Mouse (Mus musculus) MEL-GATA-1-ER (cell line): ENCODE results near the gene Scn2a.

Source experiments
- DNase-seq: peaks from one replicate; pipeline ENCODE4 v3.0.0-alpha.2; 2012; ENCODE audit warnings: low read depth; ENCODE audit errors: extremely low read depth

Scn2a gene

DNA sequence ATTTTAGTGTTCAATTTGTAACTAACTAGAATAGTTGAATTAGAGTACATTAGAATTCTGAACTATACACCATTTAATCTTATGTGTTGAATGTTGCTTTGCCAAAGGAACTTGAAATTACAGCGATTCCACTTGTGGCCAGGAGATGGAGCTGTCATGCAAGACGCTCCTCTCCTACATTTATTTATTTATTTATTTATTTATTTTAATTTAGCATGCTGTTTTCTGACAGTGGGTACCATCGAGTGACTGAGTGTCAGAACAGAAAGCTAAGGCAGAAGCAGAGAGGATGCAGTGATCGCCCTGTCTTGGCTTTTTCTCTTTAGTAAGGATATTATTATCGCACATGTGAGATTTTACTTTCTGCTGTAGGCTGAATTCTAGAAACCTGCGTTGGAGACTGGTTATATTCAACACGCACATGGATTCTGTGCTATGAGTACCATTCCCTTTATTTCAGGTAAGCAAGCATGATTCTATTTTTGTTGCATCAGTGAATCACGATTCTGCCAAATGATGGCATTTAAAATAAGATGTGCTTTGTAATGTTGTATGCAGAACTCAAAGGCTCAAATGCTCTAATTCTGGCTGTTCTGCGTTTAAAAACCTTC, at the start of gene Scn2a:
Scn2a (plus strand) TSS at position 216 of the 611 bp plus-strand sequence.
- peak; percentile 7 for DNase-seq

DNA sequence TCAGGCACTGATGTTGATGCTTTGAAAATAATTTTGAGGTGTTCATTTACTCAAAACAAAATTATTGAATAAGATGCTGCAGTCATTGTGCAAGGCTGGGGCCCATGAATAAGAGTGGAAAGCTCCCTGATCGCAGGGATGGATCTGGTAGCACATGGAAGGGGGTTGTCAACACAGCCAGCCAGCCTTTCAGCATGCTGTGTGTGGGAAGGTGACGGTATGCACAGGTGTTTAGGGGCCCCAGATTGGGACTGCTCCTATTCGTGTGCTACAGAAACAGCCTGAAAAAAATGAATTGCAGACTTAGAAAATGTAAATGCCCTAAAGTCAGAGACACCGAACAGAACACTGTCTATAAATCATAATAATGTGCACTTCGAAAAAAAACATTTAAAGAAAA, 32.9 kb upstream of the Scn2a start:
- DNase-seq = no peak

DNA sequence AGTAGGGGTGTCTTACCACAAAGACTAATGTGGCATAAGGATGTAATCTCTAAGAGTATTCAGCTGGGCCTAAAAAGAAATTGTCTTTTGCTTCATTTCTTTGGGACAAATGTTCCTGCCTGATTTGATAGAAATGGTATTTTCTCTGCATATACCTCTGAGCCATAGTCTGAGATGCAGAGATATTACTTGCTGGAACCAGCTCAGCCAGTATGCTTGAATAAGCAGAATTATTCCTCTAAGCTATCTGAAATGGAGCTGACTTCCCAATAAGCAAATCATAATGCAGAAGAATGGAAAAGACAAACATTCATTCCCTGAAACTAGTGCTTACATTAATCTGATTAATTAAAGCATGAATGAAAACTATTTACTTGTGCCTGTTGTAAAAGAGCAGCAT, 12.8 kb upstream of the Scn2a start:
- DNase-seq = no peak

DNA sequence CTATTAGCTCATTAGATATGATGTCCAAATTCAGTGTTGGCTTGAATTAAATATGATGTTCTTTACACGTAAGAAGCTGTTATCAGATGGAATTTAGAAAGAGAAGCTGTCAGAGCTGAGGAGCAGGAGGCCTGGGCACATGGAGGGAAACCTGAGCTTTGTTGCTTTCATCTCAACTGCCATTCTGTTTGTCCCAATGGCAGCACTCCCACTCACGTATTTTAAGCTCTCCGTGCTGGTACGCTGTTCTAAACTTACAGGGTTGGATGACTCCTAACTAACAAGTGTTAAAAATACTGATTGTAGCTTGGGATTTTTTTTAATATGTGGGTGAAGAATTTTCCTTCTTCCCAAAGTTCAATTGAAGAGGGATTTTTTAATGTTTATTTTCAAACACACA, 8.7 kb upstream of the Scn2a start:
- no peak for DNase-seq

DNA sequence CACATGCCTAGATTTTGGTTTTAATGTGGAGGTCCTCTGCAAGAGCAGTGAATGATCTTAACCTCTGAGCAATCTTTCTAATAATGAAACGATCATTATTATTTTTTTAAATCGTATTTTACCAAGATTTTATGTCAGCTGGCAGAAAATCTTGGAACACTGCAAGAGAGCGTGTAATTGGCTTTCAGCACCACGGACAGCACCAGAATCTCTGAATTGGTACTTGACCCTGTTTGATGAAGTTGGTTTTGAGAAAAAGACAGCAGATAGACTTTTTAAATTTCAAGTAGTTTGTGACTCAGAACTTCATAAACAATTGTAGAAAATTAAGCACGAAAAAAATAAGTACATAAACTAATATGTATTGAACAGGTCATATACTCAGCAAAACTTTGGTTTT, 790 bp upstream of the Scn2a start:
- DNase-seq = peak; percentile 12

DNA sequence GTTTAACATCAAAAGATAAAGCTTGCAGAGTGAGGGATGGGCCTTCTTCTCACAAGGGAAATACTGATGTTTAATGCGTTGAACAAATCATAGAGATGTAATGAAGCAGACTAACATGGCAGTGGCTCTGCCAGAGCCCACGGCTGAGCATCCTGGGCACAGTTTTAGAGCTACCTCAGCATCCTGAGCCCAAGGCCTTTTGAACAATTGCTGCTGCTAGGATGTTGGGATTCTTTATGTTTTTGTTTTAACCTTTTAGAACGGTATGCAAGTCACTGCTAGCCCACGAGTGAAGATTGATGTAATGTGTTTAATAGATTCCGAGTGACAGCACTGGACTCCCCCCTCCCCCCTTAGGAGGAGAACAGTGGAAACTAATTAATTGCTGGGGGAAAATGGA, 683 bp downstream of the Scn2a start:
- DNase-seq = no peak

DNA sequence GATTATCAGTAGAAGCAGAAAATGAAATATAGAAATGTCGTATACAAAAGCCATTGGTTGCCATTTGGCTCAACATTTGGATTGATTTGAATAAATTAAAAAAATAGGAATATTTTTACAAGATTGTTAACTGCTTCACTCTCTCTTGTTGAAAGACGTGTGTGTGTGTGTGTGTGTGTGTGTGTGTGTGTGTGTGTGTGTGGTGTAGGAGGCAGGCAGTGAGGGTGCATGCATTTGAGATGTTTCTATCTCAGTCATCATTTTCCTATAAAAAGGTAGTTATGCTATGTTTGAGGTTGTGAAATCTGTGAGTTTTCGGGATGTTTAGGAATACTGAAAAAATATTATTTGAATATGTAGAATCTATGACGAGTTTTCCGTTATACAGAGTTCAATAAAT, 1.3 kb downstream of the Scn2a start:
- no peak for DNase-seq

DNA sequence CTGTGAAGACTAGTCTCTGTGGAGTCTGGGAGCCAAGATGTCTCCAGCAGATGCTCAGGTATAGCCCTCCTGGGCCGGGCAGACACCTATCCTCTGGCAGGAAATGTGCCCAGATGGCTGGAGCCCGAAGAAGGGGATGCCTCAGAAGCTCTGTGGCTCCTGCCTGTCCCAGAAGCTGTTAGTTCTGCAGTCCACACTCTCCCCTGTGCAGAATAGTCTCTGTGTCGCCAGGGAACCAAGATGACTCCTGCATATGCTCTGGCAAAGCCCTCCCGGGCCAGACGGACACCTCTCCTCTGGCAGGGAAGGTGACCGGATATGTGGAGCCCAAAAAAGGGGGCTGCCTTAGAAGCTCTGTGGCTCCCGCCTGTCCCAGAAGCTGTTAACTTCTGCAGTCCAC, 32.1 kb downstream of the Scn2a start:
- DNase-seq = no peak

DNA sequence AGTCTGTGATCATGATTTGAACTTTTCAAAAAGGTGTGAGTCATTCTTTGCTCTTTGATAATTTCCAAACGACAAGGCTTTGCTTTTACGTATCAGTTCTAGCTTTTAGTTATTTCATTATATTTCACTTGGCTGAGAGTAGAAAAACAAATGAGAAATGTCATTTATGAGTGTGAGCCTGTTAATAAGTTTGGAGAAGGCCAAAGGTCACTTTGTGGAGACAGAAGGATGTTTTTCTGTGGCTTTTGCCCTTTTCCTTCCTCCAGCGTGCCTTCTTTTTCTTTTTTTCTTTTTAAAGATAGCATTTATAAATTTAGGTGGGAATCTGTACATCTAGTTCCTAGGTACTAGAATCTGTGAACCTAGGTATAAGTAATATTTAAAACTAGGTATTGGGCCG, 36.5 kb downstream of the Scn2a start:
- no peak for DNase-seq

DNA sequence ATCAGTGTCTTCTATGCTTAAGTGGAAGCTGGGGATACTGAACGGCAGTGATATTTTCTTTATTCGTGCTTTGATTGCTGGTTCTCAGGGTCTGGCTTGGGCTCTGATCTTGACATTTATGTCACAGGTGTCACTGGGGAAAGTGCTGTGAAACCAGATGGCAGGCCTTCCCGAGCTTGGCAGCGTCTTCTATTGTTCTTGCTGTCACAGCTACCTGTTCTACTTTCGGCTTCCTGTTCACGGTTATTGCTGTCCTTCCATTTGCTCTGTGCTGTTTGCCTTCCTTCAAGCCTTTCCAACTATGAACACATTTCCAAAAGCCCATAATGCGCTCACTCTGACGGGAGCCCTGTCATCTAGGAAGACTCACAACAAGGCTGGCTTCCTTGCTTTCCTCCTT, 37.9 kb downstream of the Scn2a start:
- DNase-seq = no peak

DNA sequence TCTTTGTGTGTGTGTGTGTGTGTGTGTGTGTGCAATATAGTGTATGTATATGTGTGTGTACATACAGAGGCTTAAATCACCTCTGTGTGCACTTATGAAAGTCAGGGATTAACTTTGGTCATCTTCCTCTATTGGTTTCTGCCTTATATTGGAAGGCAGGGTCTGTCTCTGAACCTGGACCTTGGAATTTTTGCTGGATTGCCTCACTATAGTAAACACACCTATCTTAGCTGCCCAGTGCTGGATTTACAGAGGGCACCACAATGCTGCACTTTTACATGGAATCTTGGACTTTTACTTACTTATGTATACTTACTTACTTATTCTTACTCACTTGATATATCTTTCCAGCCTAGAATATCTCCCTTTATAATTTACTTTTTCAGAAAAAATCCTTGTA, 43.3 kb downstream of the Scn2a start:
- no peak for DNase-seq

DNA sequence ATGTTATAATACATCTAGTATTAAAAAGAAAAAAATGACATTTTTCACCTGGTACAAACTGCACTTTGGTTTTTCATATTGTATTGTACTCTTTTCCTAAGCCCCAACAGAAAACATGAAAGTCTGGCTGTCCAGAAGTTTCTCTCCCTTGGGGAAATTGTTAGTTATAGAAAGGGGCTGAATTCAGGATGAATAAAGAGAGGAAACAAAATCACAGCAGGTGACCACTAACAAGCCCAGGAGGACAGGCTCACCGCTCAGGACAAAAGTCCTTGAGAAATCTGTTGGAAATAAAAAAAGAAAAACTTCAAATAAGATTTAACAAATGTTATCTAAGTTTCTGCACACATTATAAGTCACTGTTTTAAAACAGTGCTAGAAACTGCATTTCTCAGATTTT, 43.9 kb downstream of the Scn2a start:
- DNase-seq = no peak

DNA sequence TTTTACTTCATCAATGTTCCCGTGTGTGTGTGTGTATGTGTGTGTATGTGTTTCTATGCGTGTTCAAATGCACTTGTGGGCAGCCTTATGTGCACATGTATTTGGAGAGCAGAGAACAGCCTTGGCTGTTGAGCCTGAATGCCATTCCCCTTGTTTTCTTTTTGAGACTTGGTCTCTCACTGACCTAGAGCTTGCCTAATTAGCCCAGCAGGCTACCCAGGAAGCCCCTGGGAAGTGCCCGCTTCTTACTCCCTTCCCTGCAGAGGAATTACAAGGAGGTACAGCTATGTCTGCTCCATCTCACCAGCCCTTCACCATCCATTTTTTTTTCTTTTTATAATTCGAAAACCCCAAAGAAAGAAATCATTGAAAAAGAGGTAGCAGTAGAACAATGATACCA, 44.6 kb downstream of the Scn2a start:
- no peak for DNase-seq

DNA sequence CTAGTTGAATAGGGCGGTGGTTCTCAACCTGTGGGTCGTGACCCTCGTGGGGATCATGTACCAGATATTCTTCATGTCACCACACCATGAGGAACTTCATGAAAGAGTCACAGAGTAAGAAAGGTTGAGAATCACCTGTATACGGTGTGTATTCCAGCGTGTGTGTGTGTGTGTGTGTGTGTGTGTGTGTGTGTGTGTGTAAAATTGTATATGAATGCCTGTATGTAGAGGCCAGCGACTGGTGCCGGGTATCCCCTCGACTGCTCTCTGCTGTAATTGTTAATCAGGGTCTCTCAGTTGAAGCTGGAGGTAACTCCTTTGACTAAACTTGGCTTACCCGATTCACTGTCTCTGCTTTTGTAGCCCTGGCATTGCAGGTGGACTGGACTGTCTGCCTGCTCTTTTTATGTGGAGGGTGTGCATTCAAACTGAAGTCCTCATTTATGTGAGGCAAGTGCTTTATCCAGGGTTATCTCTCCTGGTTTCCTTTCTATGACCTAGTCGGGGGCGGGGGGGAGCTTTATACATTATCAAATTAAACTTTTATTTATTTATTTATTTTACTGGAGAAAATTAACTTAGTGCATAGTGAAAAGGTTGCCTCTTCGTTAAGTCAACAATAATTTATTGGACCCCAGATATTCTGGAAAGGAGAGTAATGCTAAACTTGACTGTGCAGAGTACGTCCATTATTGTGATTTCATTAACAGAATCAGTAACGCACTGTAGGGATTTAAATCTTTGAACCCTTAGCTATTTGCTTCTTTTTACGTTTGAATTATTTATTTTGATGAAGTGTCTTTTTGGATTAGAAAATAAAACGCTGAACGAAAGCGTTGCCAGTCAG, 47.2 kb downstream of the Scn2a start:
- no peak for DNase-seq

DNA sequence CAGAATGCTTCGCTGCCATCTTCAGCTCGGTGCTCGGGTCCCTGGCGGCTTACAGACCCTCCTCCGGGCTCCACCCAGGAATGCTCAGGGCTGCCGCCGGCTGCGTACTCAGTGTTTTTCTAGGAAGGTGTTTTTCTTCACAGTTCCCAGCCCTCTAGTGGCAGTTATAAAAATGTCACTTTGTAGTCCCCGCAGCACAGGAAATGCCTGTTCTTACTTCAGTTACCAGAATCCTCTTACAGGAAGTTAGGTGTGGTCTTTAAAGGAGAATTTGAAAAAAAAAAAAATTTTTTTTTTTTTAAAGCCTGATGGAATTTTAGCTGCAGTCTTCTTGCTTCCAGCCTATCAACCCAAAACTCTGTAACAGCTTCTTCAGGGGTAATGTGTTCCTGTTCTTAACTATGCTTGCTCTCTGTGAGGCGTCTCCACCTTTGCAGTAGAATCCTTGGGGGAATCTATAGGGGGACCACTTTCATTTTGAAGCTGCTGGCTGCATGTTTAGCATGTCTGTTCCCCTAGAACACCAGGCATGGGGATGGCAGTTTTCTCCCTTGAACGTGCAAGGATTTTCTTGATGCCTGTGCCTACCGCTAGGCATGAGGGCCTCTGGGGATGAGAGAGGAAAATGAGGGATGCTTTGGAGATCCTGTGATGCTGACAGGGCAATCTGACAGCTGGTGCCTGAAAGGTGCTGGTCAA, 48.0 kb downstream of the Scn2a start:
- peak; percentile 8 for DNase-seq

DNA sequence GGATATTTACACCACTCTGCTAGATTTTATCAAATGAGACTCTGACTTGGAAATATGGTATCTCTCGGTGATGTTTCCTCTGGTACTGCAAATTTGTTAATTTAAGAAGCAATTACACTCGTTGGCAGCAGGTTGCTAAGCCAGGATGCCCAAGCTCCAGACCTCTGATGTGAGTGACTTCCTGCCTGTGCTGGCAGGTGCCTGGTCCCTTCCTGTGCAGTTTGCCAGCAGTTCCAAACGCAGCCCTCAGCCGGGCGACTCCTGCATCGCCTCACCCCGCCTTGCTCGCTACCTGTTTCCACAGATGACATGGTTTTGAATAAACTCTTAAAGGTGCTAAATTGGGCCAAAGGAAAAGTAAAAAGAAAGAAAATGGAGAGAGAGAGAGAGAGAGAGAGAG, 49.0 kb downstream of the Scn2a start:
- no peak for DNase-seq

DNA sequence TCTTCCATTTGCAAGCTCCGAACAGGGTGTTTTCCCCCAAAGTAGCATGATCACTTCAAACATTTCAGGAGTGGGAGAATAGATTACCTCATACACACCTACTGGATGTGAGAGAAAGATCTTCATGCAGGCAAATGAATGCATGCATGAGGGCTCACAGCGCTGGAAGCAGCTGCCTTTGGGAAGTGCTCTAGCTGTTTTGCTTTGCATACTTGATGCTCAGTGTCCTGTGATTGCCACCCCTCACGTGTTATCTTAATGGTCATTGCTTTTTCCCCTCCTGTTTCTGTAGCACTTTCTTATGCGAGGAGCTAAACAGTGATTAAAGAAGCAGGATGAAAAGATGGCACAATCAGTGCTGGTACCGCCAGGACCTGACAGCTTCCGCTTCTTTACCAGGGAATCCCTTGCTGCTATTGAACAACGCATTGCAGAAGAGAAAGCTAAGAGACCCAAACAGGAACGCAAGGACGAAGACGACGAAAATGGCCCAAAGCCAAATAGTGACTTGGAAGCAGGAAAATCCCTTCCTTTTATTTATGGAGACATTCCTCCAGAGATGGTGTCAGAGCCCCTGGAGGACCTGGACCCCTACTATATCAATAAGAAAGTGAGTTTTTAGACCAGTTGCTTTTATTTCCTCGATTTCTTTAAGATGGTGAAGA, 49.7 kb downstream of the Scn2a start:
- DNase-seq = no peak

DNA sequence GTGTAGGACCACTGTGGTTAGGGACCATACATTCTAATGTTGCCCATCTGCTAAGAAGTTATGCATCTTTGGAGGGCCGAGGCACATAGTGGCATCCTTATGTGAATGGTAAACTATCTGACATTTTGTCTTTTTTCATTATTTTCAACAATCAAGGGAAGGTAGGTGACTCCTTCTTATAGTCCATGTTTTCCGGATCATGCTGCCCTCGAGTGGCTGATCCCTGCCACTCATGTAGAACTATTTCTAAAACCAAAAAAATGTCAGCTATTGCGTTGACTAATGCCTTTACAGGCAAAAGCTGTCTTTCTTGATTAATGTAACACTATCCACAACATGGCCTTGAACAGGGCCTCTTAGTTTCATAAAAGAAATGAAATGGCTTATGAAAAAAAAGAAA, 59.0 kb downstream of the Scn2a start:
- DNase-seq = no peak

DNA sequence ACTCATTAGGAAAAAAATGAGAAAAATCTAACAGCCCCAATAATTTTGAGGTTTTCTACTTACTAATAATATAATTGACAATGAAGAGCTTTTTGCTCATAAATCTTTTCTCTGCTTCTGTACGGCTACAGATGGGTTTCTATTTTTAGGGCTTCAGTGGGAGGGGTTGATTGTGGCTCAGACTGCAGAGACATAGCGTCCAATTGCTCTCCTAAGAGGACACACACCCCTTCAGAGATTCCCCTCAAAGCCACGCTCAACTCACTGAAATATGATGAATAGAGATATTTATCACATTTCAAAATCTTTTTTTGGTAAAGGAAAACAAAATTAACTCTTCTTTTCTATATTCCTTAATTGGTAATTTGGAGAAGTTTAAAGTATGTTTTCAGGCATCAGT, 64.6 kb downstream of the Scn2a start:
- DNase-seq = no peak

DNA sequence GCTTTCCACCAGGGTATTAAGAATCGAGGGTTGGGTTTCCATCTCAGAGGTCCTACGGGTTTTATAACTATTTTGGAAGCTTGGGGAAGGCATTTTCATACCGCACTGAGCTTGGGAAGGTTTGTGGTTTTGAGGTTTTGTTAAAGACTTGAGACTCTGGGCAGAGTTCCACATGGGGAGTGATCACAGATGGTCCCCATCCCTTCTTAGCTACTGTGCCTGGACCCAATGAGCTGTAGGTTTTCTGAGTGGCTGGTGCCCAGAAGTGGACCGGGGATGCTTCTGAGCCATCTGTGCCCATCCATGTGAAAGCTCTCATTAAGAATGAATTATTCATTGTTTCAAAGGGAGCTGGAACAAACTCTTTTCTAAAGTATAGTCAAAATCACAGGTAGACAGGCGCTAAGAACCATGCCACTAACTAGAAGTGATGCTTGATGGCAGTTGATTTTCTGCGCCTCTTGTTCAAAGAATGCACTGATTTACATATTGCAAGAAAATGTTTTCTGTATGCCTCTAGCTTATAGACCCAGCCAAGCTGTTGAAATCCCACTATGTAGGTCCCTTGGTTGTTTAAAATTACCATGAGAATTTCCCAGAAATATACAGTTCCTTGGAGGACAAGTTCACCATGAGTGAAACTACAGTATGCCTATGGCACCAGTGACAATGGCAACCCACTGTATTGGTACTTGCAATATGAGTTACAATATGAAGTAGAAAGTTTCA, 70.0 kb downstream of the Scn2a start:
- DNase-seq = no peak

DNA sequence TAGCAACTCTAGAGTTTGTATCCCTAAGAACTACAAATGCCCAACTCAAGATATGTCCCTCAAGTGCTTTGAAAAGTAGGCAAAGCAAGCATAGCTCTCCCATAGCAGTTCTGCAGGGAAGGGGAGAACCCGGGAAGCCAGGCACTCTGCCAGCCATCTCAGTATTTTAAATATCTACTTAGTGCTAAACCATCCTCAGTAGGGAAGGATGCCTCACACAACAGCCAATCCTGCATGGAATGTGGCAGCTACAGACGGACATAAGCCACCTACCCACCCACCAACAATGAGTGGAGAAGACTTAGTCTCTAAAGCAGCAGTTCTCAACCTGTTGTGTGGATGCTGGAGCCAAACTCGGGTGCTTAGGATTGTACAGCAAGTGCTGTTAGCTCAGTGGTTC, 73.9 kb downstream of the Scn2a start:
- DNase-seq = no peak
